Mouse (Mus musculus) induced T-regulatory cell, adult 2 months (primary cell): Measurements from ENCODE around the gene Olfr656.

ENCODE experiments used
- DNase-seq: peaks from one replicate; pipeline ENCODE4 v3.0.0-alpha.2; 2012; ENCODE audit warnings: low read depth

Gene Olfr656

DNA sequence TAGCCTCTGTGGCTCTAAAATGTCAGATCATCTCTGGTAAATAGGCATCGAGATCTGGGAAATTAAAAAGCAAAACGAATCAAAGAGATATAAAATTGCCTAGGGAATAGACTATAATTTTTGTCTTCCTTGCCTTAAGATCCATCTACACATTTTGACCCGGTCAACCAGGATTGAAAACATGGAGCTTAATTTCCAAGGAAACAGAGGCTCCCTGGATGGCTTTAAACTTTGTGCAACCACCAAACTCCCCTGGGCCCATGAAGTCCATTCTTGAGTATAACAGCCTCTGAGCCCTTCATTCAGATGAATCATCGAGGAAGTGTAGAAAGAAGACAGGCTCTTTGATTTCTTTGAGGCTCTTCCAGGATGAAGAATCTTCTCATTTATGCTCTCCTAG, at the start of gene Olfr656:
Olfr656 (plus strand) TSS at position 301 of the 400 bp plus-strand sequence.
- DNase-seq = no peak

DNA sequence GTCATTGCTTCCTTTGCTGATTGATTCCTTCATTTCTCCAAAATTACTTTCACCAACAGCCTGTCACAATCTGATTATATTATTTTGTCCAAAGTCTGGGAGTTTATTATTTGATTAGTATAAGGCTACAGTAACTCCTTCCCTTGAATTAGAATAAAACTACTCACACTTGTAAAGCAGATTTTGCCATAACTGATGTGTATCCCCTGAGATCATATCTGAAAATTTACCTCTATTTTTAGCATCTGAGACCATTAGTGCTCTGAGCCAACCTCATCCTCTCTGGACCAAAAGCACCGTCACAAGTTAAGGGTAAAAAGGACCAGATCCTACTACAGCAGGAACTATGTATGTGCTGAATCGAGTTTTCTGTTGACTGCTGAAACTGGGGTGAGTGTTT, 36.7 kb upstream of the Olfr656 start, which contains the start of gene Olfr653:
Olfr653 (plus strand) TSS at position 301 of the 400 bp plus-strand sequence.
- no peak for DNase-seq

GRCm38 (mm10) chr7:104580846-104581245, 32.9 kb upstream of the Olfr656 start:
- DNase-seq = no peak

- no peak for DNase-seq
Observed at GRCm38 (mm10) chr7:104581429-104581828, 32.3 kb upstream of the Olfr656 start.

DNA sequence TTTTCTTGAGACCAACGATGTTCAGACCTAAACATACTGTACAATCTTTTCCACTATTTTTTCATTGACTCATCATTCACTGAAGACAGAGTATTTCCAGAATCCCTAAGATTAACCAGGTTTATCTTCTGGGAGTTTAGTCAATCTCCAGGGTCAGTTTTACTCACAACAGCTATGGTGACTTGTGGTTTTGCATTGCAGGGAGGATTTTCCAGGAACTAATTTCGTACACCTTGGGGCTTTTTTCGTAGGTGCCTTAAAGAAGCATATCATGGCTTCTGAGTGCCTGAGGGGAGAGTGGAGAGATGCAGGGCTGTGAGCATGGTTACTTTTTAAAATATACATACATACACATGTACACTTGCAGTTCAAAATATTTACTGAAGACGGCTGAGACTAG, 27.0 kb upstream of the Olfr656 start, which contains the start of gene Olfr654:
Olfr654 (plus strand) TSS at position 301 of the 400 bp plus-strand sequence.
- no peak for DNase-seq

GRCm38 (mm10) chr7:104588274-104588673, 25.5 kb upstream of the Olfr656 start:
- DNase-seq = no peak

- no peak for DNase-seq
Observed at GRCm38 (mm10) chr7:104601679-104602078, 12.1 kb upstream of the Olfr656 start, which contains the start of gene Olfr655. Gene Olfr655 (minus strand): TSS chr7:104601779.

DNA sequence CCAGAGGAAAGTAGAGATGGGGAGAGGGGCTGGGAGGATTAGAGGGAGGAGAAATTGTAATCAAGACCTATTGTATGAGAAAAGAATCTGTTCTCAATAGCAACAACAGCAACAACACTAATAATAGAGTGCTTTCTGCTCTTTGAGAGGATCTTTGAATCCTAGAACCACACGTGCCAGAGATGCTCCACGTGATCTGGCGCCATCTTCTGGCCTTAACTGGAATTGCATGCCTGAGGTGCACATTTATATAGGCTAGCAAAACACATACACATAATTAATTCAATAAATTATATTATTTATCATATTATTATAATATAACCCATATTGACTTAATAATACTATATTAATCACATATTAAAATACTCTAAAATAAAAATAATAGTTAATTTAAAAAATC, 10.6 kb upstream of the Olfr656 start:
- peak; percentile 80 for DNase-seq

DNA sequence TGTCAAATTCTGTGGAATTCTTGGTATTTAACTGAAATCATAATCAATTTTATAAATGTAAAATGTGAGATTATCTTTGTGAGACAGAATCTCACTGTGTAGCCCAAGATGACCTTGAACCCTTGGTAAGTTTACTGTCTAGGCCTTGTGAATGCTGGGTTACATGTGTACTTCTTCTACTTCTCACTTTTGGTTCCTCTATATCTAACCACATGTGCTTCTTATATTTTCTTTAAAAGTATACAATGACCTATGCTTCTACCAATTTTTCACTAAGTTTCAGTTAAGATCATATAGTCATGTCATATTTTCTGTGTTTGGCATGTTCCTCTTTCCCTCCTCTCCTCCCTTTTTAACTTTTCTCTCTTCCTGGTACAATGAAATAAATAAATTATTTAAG, 9.0 kb upstream of the Olfr656 start:
- no peak for DNase-seq

- DNase-seq = no peak
Observed at GRCm38 (mm10) chr7:104624494-104624893, 10.7 kb downstream of the Olfr656 start, which contains the start of gene Olfr657. Gene Olfr657 (plus strand): TSS chr7:104624794.

GRCm38 (mm10) chr7:104646841-104647482, 33.2 kb downstream of the Olfr656 start, which contains the start of gene Olfr658:
Gene Olfr658 (minus strand): TSS chr7:104647305.
- peak; percentile 44 for DNase-seq

DNA sequence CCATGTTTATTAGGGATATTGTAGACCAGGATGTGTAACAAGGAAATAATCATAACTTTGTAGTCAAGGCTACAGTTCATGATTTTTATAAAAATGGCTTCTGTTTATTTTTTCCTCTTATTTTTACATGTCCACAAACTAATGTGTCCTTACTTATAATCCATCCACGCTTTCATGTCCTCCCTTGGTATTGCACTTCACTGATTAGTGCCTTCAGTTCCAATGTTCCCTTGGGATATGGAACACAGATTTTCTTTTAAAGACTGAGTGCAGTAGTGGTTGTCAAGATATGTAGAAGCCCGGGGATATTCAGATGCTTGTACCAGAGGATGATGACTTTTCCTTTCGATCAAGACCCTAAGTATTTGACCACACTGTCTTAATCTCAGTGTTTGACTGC, 52.7 kb downstream of the Olfr656 start, which contains the start of gene Olfr659:
Olfr659 (plus strand) TSS at position 301 of the 400 bp plus-strand sequence.
- no peak for DNase-seq
